Mouse (Mus musculus) CH12.LX (cell line): Measurements from ENCODE around the gene Opcml. TPM values are rescaled to one million over a fixed set of nuclear protein-coding genes. Genes with fewer than 3 reads are reported as not detected.

ENCODE experiments used
- DNase-seq: peaks from one replicate; pipeline ENCODE4 v3.0.0-alpha.2; 2013; ENCODE audit errors: extremely low read depth
- H3K27ac ChIP-seq: 2 replicates; pipeline ENCODE4 v1.5.1; 2012; ENCODE audit warnings: low read depth, mild to moderate bottlenecking, control low read depth, moderate library complexity; ENCODE audit not compliant: insufficient read depth
- H3K27me3 ChIP-seq: replicated peaks from 2 replicates; pipeline ENCODE3; 2012; ENCODE audit warnings: inconsistent platforms
- H3K36me3 ChIP-seq, 2 experiments: replicated peaks in 1 of 2; 2 replicates each; pipeline versions ENCODE3 to v1.6.1; 2012; ENCODE audit warnings: inconsistent platforms in 1 of 2, low read length in 1 of 2, mild to moderate bottlenecking in 1 of 2, mixed read lengths in 1 of 2, moderate library complexity in 1 of 2; ENCODE audit not compliant: control insufficient read depth in 1 of 2, insufficient read depth in 1 of 2
- H3K4me1 ChIP-seq, 2 experiments: 2 replicates each; pipeline ENCODE4 v1.6.1; 2012; ENCODE audit warnings: inconsistent platforms in 1 of 2, moderate library complexity in 1 of 2; ENCODE audit not compliant: insufficient read depth in 2 of 2, control insufficient read depth in 1 of 2
- H3K4me2 ChIP-seq: 2 replicates; pipeline ENCODE4 v1.6.1; 2012; ENCODE audit warnings: low read depth, mild to moderate bottlenecking, control low read depth; ENCODE audit not compliant: poor library complexity, insufficient read depth, severe bottlenecking
- H3K4me3 ChIP-seq, 3 experiments: fragments of 150-350 bp in 1 of 3; sonication (generic) in 1 of 3; replicated peaks in 1 of 3; 2 replicates each; pipeline versions ENCODE3 to v1.5.1; 2011 to 2012; ENCODE audit warnings: low read depth in 2 of 3, low read length in 2 of 3, mild to moderate bottlenecking in 2 of 3, moderate library complexity in 2 of 3, control low read depth in 1 of 3, improper control_type of control experiment in 1 of 3, inconsistent platforms in 1 of 3, mixed read lengths in 1 of 3; ENCODE audit not compliant: poor library complexity in 1 of 3
- H3K79me2 ChIP-seq: replicated peaks from 2 replicates; pipeline ENCODE4 v1.6.1; 2012; ENCODE audit warnings: mild to moderate bottlenecking, moderate library complexity; ENCODE audit not compliant: control insufficient read depth, poor library complexity, insufficient read depth, severe bottlenecking; ENCODE audit errors: extremely low read depth
- H3K9ac ChIP-seq: 2 replicates; pipeline ENCODE4 v1.6.1; 2012; ENCODE audit warnings: low read depth, mild to moderate bottlenecking, control low read depth, moderate library complexity; ENCODE audit not compliant: insufficient read depth
- H3K9me3 ChIP-seq: replicated peaks from 2 replicates; pipeline ENCODE3; 2012; ENCODE audit warnings: low read length, inconsistent platforms, mixed read lengths
- BHLHE40 ChIP-seq: IDR thresholded peaks from 2 replicates; pipeline ENCODE4 v1.6.1; 2011; ENCODE audit warnings: mild to moderate bottlenecking, low read depth, low read length, improper control_type of control experiment
- CHD1 ChIP-seq: IDR thresholded peaks from 2 replicates; pipeline ENCODE4 v1.6.1; 2012; ENCODE audit warnings: low read depth, low read length, improper control_type of control experiment, inconsistent platforms
- CHD2 ChIP-seq: IDR thresholded peaks from 2 replicates; pipeline ENCODE4 v1.6.1; 2011; ENCODE audit warnings: low read length, improper control_type of control experiment
- E2F4 ChIP-seq: IDR thresholded peaks from 2 replicates; pipeline ENCODE4 v1.6.1; 2011; ENCODE audit warnings: low read depth, low read length, improper control_type of control experiment; ENCODE audit not compliant: insufficient replicate concordance
- ELF1 ChIP-seq: IDR thresholded peaks from 2 replicates; pipeline ENCODE4 v1.6.1; 2014; ENCODE audit warnings: low read depth, mild to moderate bottlenecking, inconsistent platforms, low read length, improper control_type of control experiment
- EP300 ChIP-seq: IDR thresholded peaks from 2 replicates; pipeline ENCODE4 v1.6.1; 2011; ENCODE audit warnings: low read length, improper control_type of control experiment
- ETS1 ChIP-seq: conservative IDR thresholded peaks from 2 replicates; pipeline ENCODE4 v1.6.1; 2012; ENCODE audit warnings: low read depth, mild to moderate bottlenecking, inconsistent platforms, low read length, improper control_type of control experiment, moderate library complexity
- GABPA ChIP-seq: IDR thresholded peaks from 2 replicates; pipeline ENCODE4 v1.6.1; 2012; ENCODE audit warnings: low read depth, low read length, improper control_type of control experiment, inconsistent platforms; ENCODE audit not compliant: insufficient replicate concordance
- HCFC1 ChIP-seq: IDR thresholded peaks from 2 replicates; pipeline ENCODE4 v1.6.1; 2012; ENCODE audit warnings: low read depth, mild to moderate bottlenecking, inconsistent platforms, low read length, improper control_type of control experiment
- IRF4 ChIP-seq: IDR thresholded peaks from 2 replicates; pipeline ENCODE4 v1.6.1; 2014; ENCODE audit warnings: low read depth, mild to moderate bottlenecking, inconsistent platforms, low read length, improper control_type of control experiment
- MAFK ChIP-seq: IDR thresholded peaks from 2 replicates; pipeline ENCODE4 v1.6.1; 2011; ENCODE audit warnings: low read length, improper control_type of control experiment; ENCODE audit not compliant: insufficient replicate concordance
- MAX ChIP-seq: IDR thresholded peaks from 2 replicates; pipeline ENCODE4 v1.6.1; 2011; ENCODE audit warnings: low read length, improper control_type of control experiment
- MAZ ChIP-seq: IDR thresholded peaks from 2 replicates; pipeline ENCODE4 v1.6.1; 2012; ENCODE audit warnings: low read depth, mild to moderate bottlenecking, inconsistent platforms, low read length, improper control_type of control experiment, moderate library complexity
- MEF2A ChIP-seq: IDR thresholded peaks from 2 replicates; pipeline ENCODE4 v1.6.1; 2014; ENCODE audit warnings: low read depth, mild to moderate bottlenecking, inconsistent platforms, low read length, improper control_type of control experiment, borderline replicate concordance
- MXI1 ChIP-seq: IDR thresholded peaks from 2 replicates; pipeline ENCODE4 v1.6.1; 2011; ENCODE audit warnings: mild to moderate bottlenecking, low read depth, low read length, improper control_type of control experiment
- NRF1 ChIP-seq: IDR thresholded peaks from 2 replicates; pipeline ENCODE4 v1.6.1; 2014; ENCODE audit warnings: low read depth, mild to moderate bottlenecking, inconsistent platforms, low read length, improper control_type of control experiment, moderate library complexity
- PAX5 ChIP-seq: IDR thresholded peaks from 2 replicates; pipeline ENCODE4 v1.6.1; 2012; ENCODE audit warnings: low read length, inconsistent platforms, mixed read lengths
- POLR2A ChIP-seq: IDR thresholded peaks from 2 replicates; pipeline ENCODE4 v1.6.1; 2011; ENCODE audit warnings: low read depth, mild to moderate bottlenecking, improper control_type of control experiment, low read length
- POLR2AphosphoS2 ChIP-seq: IDR thresholded peaks from 2 replicates; pipeline ENCODE4 v1.6.1; 2011; ENCODE audit warnings: low read depth, low read length, improper control_type of control experiment
- RAD21 ChIP-seq: IDR thresholded peaks from 2 replicates; pipeline ENCODE4 v1.6.1; 2011; ENCODE audit warnings: low read depth, mild to moderate bottlenecking, low read length, improper control_type of control experiment, moderate library complexity
- RCOR1 ChIP-seq: conservative IDR thresholded peaks from 2 replicates; pipeline ENCODE4 v1.6.1; 2012; ENCODE audit warnings: low read depth, mild to moderate bottlenecking, inconsistent platforms, low read length, improper control_type of control experiment
- SIN3A ChIP-seq: IDR thresholded peaks from 2 replicates; pipeline ENCODE4 v1.6.1; 2012; ENCODE audit warnings: low read length, improper control_type of control experiment, inconsistent platforms
- SMC3 ChIP-seq: IDR thresholded peaks from 2 replicates; pipeline ENCODE4 v1.6.1; 2011; ENCODE audit warnings: low read depth, low read length, improper control_type of control experiment
- TBP ChIP-seq: conservative IDR thresholded peaks from 2 replicates; pipeline ENCODE4 v1.6.1; 2011; ENCODE audit warnings: low read depth, low read length, improper control_type of control experiment
- TCF12 ChIP-seq: IDR thresholded peaks from 2 replicates; pipeline ENCODE4 v1.6.1; 2014; ENCODE audit warnings: low read depth, mild to moderate bottlenecking, inconsistent platforms, low read length, improper control_type of control experiment
- UBTF ChIP-seq: IDR thresholded peaks from 2 replicates; pipeline ENCODE4 v1.6.1; 2012; ENCODE audit warnings: low read depth, mild to moderate bottlenecking, inconsistent platforms, low read length, improper control_type of control experiment, moderate library complexity
- USF2 ChIP-seq: conservative IDR thresholded peaks from 2 replicates; pipeline ENCODE4 v1.6.1; 2011; ENCODE audit warnings: low read depth, low read length, improper control_type of control experiment
- ZC3H11A ChIP-seq: IDR thresholded peaks from 2 replicates; pipeline ENCODE4 v1.6.1; 2012; ENCODE audit warnings: low read depth, mild to moderate bottlenecking, inconsistent platforms, low read length, improper control_type of control experiment
- ZKSCAN1 ChIP-seq: IDR thresholded peaks from 2 replicates; pipeline ENCODE4 v1.6.1; 2012; ENCODE audit warnings: low read depth, inconsistent platforms, low read length, improper control_type of control experiment, borderline replicate concordance
- ZMIZ1 ChIP-seq: IDR thresholded peaks from 2 replicates; pipeline ENCODE4 v1.6.1; 2012; ENCODE audit warnings: low read depth, mild to moderate bottlenecking, inconsistent platforms, low read length, improper control_type of control experiment
- dilution Hi-C: fragments of 300-500 bp; cut with MboI; formaldehyde crosslinking; loops from 2 replicates; pipeline ENCODE4 v1.14.3; 2020; ENCODE audit warnings: low sequenced_read_pairs; ENCODE audit not compliant: extremely low pct_unique_long_range_greater_than_20kb, extremely low pct_ligation_motif_present
- in situ Hi-C: fragments of 300-500 bp; cut with MboI; formaldehyde crosslinking; loops from 3 replicates; pipeline ENCODE4 v1.14.3; 2019; ENCODE audit warnings: low sequenced_read_pairs, low pct_ligation_motif_present, low pct_unique_long_range_greater_than_20kb, mixed read lengths
- polyA plus RNA-seq: library from polyadenylated mRNA; unstranded; fragments of >175 nt; gene quantifications from 2 replicates; pipeline ENCODE4 v1.2.1, GENCODE M21; 2012; ENCODE audit warnings: low read depth; ENCODE audit not compliant: insufficient read length
- total RNA-seq, 2 experiments: library from RNA; depleted of rRNA; stranded (reverse); fragments of 300-350 nt in 1 of 2; fragments of >200 nt in 1 of 2; gene quantifications; 2 replicates each; pipeline ENCODE4 v1.2.3; 2012 to 2014

The Opcml gene
- total and polyA plus RNA-seq, 3 experiments: 0.34 to 0.60 TPM; not detected in 1

DNA sequence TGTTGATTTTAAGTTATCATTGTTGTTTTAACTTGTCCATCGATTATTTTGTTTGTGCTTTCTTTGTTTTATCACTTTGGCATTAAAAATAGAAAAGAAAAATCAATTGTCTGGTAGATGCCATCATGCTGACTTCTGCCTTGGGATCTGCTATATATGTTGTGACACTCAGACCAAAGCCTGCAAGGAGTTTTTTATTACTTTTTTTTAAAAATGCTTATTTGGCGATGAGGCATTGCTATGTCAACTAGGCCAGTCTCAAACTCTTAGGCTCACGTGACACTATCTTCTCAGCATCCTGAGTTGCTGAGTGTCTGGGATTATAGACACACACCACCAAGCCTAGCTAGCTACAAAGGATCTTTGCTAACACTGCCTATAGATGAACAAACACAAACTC is 605.1 kb downstream of the Opcml start:
- DNase-seq: no peak
- H3K9me3 ChIP-seq: peaks cover 6% of the 10 kb centered on the region
- no peaks in the 10 kb centered on the region for H3K36me3 ChIP-seq
- H3K27ac ChIP-seq: no peak overlapping the region
- dilution Hi-C loops (no loop called here), in situ Hi-C loops (no loop called here)
- no peak overlapping the region for H3K9ac ChIP-seq
- H3K4me3 ChIP-seq: no peak overlapping the region
- no peaks in the 10 kb centered on the region for H3K27me3 ChIP-seq
- no peak overlapping the region for H3K4me2 ChIP-seq
- no peaks in the 10 kb centered on the region for H3K4me1 ChIP-seq
- no peaks in the 10 kb centered on the region for H3K79me2 ChIP-seq
- TF ChIP-seq ELF1: no peak
- no peak for TF ChIP-seq ETS1
- TF ChIP-seq ZC3H11A: no peak
- no peak for TF ChIP-seq RCOR1
- TF ChIP-seq TCF12: no peak
- no peak for TF ChIP-seq MEF2A
- TF ChIP-seq TBP: no peak
- no peak for TF ChIP-seq POLR2A
- no peak for TF ChIP-seq CHD2
- no peak for TF ChIP-seq ZMIZ1
- TF ChIP-seq PAX5: no peak
- no peak for TF ChIP-seq CHD1
- TF ChIP-seq MXI1: no peak
- no peak for TF ChIP-seq UBTF
- TF ChIP-seq MAX: no peak
- no peak for TF ChIP-seq EP300
- TF ChIP-seq RAD21: no peak
- no peak for TF ChIP-seq ZKSCAN1
- TF ChIP-seq MAZ: no peak
- no peak for TF ChIP-seq HCFC1

DNA sequence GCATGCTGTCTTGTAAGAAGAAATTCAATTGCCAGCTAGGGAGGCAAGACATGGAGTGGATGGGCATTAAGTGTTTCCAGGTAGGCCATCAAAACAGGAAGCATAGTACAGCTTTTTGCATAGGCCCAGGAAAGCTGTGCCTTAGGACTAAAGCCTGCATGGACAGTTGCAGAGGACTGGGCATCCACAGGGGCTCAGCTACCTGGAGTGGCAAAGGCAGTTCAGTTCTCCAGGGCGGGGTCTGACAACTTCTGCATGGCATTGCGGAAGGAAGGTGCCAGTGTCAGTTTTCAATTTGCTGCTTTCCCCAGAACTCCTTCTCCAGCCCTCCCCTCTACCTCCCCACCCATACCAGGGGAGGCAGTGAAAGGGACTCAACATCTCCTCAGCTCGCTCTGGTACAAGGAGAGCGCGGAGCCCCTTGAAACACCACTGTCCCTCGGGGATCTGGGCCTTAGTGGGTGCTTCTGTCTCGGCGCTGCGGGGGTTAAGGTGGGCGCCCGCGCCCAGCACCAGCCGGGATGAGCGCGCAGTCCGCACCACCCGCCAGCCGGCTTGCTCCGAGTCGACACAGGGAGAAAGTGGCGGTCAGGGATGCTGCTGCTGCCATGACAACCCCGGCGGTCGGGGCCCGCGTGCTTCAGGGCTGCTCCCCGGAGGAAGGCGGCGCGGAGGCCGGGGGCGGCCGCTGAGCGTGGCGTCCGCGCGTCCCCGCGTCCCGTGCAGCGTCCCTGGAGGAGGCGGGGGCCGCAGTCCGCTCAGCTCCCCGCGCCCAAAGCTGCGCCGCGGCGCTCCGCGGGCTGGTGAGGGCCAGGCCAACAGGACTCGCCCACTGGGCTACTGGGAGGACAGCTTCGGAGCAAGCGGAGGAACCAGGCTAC is 612.4 kb downstream of the Opcml start:
- TF ChIP-seq USF2: no peak
- no peak for TF ChIP-seq POLR2AphosphoS2
- no peak for TF ChIP-seq MAX
- TF ChIP-seq E2F4: no peak
- no peak for TF ChIP-seq BHLHE40
- no peak for TF ChIP-seq RCOR1
- TF ChIP-seq SMC3: no peak
- TF ChIP-seq MXI1: no peak
- no peak for TF ChIP-seq CHD2
- TF ChIP-seq SIN3A: no peak
- TF ChIP-seq EP300: no peak
- no peak for TF ChIP-seq ZMIZ1
- no peak for TF ChIP-seq IRF4
- no peak for TF ChIP-seq GABPA
- TF ChIP-seq NRF1: no peak
- TF ChIP-seq POLR2A: no peak
- TF ChIP-seq TCF12: no peak
- no peak for TF ChIP-seq MEF2A
- TF ChIP-seq HCFC1: no peak
- no peak for TF ChIP-seq MAFK
- dilution Hi-C loops: no loop called here
- H3K79me2 ChIP-seq: no peaks in the 10 kb centered on the region
- in situ Hi-C loops: no loop called here
- DNase-seq: no peak
- no peaks in the 10 kb centered on the region for H3K27me3 ChIP-seq
- H3K36me3 ChIP-seq: no peaks in the 10 kb centered on the region
- H3K9me3 ChIP-seq: peaks cover 23% of the 10 kb centered on the region
- H3K9ac ChIP-seq: no peak overlapping the region
- no peak overlapping the region for H3K4me3 ChIP-seq
- H3K4me1 ChIP-seq: no peaks in the 10 kb centered on the region
- no peak overlapping the region for H3K4me2 ChIP-seq
- no peak overlapping the region for H3K27ac ChIP-seq
